Mouse (Mus musculus) forebrain, postnatal 0 days (tissue): ENCODE data around the gene Rab30. TPM values are rescaled to one million over a fixed set of nuclear protein-coding genes. Genes with fewer than 3 reads are reported as not detected.

Experiments
- ATAC-seq: fragments of 200-750 bp; cut with Nextera tagmentation; 2 replicates; pipeline ENCODE4 v1.8.0; 2017; ENCODE audit warnings: mild to moderate bottlenecking, moderate library complexity
- DNase-seq: peaks from one replicate; pipeline ENCODE4 v3.0.0-alpha.2; 2015
- H3K27ac ChIP-seq: fragments of 300-500 bp; sonication (generic); 2 replicates; pipeline ENCODE4 v1.5.1; 2014; ENCODE audit warnings: low read depth, mild to moderate bottlenecking, antibody characterized with exemption, low read length, moderate library complexity, mixed read lengths
- H3K27me3 ChIP-seq: fragments of 300-500 bp; sonication (generic); 2 replicates; pipeline ENCODE4 v1.6.1; 2014; ENCODE audit warnings: mild to moderate bottlenecking, low read length, mixed read lengths; ENCODE audit not compliant: insufficient read depth
- H3K36me3 ChIP-seq: fragments of 300-500 bp; sonication (generic); 2 replicates; pipeline ENCODE4 v1.6.1; 2014; ENCODE audit warnings: mild to moderate bottlenecking, moderate library complexity; ENCODE audit not compliant: insufficient read depth
- H3K4me1 ChIP-seq: fragments of 300-500 bp; sonication (generic); 2 replicates; pipeline ENCODE4 v1.6.1; 2014; ENCODE audit warnings: antibody characterized with exemption; ENCODE audit not compliant: insufficient read depth
- H3K4me2 ChIP-seq: fragments of 300-500 bp; sonication (generic); 2 replicates; pipeline ENCODE4 v1.6.1; 2014; ENCODE audit warnings: low read depth, mild to moderate bottlenecking, moderate library complexity
- H3K4me3 ChIP-seq: fragments of 300-500 bp; sonication (generic); 2 replicates; pipeline ENCODE4 v1.5.1; 2014; ENCODE audit warnings: low read depth, low read length, mixed read lengths
- H3K9ac ChIP-seq: fragments of 300-500 bp; sonication (generic); 2 replicates; pipeline ENCODE4 v1.6.1; 2014; ENCODE audit warnings: mild to moderate bottlenecking
- H3K9me3 ChIP-seq: fragments of 300-500 bp; sonication (generic); 2 replicates; pipeline ENCODE4 v1.6.1; 2016; ENCODE audit warnings: low read length
- CTCF ChIP-seq: sonication (generic); IDR thresholded peaks from 2 replicates; pipeline ENCODE4 v1.5.1; 2016; ENCODE audit warnings: antibody characterized with exemption, control low read depth, low read depth
- WGBS: fragments of 180-500 bp; shearing (Covaris S2); extraction: QIAGEN DNeasy Blood & Tissue Kit; methylation state at CpG from one replicate; pipeline ENCODE4 v1.1.7; 2014; 5-methylcytosine and 5-hydroxymethylcytosine counted together
- polyA plus RNA-seq: library from polyadenylated mRNA; unstranded; fragments of >200 nt; fragmentation: Nextera tagmentation; extraction: Ambion mirVana; gene quantifications from 2 replicates; pipeline ENCODE4 v1.2.1, GENCODE M21; 2015
- total RNA-seq: library from RNA; depleted of rRNA; stranded (reverse); fragments of >200 nt; gene quantifications from 2 replicates; pipeline ENCODE4 v1.2.3, GENCODE M21; 2014

Rab30 gene
- total and polyA plus RNA-seq, 2 experiments from 2014 or later: 14.7 to 36.1 TPM

DNA sequence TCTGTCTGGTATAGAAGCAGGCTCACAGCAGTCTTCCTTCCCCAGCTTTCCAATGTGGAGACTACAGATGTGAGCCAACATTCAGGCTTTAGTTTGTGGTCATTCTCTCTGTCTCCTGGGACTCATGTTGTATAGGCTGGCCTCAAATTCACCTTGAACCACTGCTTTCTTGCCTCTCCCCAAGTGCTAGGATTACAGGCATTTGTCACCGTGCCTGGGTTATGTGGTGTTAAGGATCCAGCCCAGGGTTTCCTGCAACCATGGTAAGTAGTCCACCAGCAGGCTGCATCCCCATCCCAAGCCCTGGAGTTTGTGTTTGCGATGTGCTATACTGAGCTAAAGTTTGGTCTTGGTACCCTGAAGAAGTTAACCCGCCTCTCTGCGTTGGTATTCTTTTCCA lies 35.2 kb downstream of the Rab30 start:
- no peak; the same call in 1 of the 2 replicates for ATAC-seq
- Histone ChIP-seq H3K36me3 (no peaks in the 10 kb centered on the region), H3K9ac (peak overlapping the region; percentile 42; the same call in 1 of the 2 replicates), H3K27ac (peak overlapping the region; percentile 69), H3K4me3 (no peak overlapping the region), H3K9me3 (no peaks in the 10 kb centered on the region), H3K4me2 (peak overlapping the region; percentile 48), H3K4me1 (0 out of 2 replicates have a peak, but pooled peaks cover 10% of the 10 kb centered on the region), H3K27me3 (no peaks in the 10 kb centered on the region)
- 19% methylated on average over 4 of the region's 4 CpGs for WGBS
- no peak for DNase-seq
- no peak for TF ChIP-seq CTCF

DNA sequence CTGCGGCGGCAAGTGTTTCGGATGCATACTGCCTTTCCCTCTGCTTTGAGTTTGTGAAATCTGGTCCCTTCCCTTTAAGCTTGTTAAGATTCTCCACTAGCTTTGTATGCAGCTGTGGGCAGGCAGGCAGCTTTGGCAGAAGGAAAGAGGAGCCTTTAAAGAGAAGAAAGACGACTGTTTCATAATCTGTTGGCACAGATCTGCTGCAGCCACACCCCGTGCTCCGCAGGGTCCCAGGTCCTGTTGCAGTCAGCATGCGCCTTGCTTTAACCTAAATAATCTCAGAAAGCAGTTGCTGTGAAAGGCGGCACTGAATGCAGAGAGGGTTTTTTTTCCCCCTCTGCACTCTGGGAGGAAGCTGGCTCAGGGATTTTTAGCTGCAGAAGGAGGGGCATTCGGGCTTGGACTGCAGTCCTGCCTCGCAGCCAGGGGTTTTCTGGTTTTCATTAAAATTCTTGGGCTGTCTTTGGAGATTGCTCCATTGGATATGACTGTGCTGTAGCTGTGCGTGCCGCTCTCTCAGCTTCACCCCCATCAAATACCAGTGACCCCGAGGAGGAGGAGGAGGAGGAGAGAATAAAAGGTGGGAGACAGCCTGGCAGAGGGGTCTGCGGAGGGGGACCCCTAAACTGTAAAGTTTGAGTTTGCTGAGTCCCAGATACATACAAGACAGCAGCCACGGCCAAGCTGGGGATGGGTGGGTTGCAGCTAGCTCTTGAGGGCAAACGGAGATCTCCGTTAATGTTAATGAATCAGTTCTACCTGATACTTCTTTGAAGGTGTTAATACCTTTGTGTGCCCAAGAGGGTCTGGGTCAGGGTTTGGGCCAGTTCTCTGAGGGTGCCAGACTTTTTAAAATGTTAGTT lies 35.9 kb downstream of the Rab30 start:
- ATAC-seq (peak; percentile 78), DNase-seq (peak; percentile 55)
- Histone ChIP-seq H3K9me3 (no peaks in the 10 kb centered on the region), H3K9ac (peak overlapping the region; percentile 42), H3K4me1 (0 out of 2 replicates have a peak, but pooled peaks cover 10% of the 10 kb centered on the region), H3K4me2 (peak overlapping the region; percentile 48), H3K27me3 (no peaks in the 10 kb centered on the region), H3K27ac (peak overlapping the region; percentile 69), H3K4me3 (peak overlapping the region; percentile 20), H3K36me3 (no peaks in the 10 kb centered on the region)
- TF ChIP-seq CTCF: no peak
- WGBS: 9% methylated on average over 17 of the region's 17 CpGs

DNA sequence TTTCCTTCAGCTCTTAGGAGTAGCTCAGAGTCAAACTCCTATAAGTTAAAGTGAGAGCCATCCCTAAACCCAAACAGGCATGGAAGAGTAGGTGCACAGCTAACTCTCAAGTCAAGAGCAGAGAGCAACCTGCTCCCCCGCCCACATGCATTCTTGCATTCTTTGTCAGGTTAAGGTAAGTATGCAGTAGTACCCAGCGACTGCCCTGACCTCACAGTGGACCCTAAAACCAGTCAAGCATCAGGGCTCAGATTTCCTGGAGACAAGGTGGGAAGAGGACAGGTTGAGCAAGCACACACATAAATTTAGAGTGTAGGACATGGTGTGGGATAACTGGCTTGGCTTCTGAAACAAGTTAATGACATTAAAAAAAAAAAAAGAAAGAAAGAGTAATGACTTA lies 37.7 kb downstream of the Rab30 start:
- ATAC-seq (no peak), DNase-seq (no peak)
- 0 out of 2 replicates have a peak, but pooled peaks cover 10% of the 10 kb centered on the region for H3K4me1 ChIP-seq
- TF ChIP-seq CTCF: no peak
- H3K9me3 ChIP-seq: no peaks in the 10 kb centered on the region
- no peaks in the 10 kb centered on the region for H3K36me3 ChIP-seq
- no peak overlapping the region for H3K27ac ChIP-seq
- 76% methylated on average over 2 of the region's 2 CpGs for WGBS
- H3K4me3 ChIP-seq: no peak overlapping the region
- H3K27me3 ChIP-seq: no peaks in the 10 kb centered on the region
- H3K4me2 ChIP-seq: no peak overlapping the region
- H3K9ac ChIP-seq: no peak overlapping the region

DNA sequence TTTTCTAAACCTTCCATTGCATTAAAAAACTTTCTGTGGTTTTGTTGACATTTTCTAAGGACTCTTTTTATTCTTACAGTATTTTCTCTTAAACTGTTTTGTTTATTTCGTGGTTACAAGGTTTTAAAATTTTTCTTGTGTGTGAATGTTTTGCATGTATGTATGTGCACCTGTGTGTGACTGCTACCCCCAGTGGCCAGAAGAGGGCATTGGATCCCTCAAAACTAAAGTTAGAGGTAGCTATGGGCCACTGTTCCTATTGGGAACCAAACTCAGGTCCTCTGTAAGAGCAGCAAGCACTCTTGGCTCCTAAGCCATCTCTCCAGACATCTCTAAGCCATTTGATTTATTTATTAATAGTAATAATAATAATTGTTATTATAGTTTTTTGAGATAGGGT lies 40.0 kb downstream of the Rab30 start:
- no peak overlapping the region for H3K9ac ChIP-seq
- H3K27me3 ChIP-seq: no peaks in the 10 kb centered on the region
- no peak overlapping the region for H3K27ac ChIP-seq
- H3K9me3 ChIP-seq: no peaks in the 10 kb centered on the region
- 0 out of 2 replicates have a peak, but pooled peaks cover 10% of the 10 kb centered on the region for H3K4me1 ChIP-seq
- no peak for DNase-seq
- no peak overlapping the region for H3K4me2 ChIP-seq
- no peaks in the 10 kb centered on the region for H3K36me3 ChIP-seq
- WGBS: 93% methylated on average over 1 of the region's 1 CpGs
- no peak for ATAC-seq
- peak; percentile 32 for TF ChIP-seq CTCF
- H3K4me3 ChIP-seq: no peak overlapping the region

DNA sequence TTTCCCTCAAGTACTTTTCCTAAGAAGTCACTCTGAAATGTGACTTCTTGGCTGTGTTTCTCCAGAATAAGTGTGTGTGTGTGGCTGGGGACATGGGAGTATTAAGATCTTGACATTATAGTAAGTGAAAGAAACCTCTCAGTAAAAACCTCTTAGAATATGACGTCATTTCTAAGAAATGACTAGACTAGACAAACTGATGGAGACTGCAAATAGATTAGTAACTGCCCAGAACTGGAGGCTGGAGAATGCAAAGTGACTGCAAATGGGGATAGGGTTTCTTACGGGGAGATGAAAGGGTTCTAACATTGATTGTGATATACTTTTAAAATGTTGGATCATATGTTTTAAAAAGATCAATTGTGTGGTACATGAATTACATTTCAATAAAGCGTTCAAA lies 40.5 kb downstream of the Rab30 start:
- H3K4me2 ChIP-seq: no peak overlapping the region
- no peaks in the 10 kb centered on the region for H3K36me3 ChIP-seq
- DNase-seq (no peak), ATAC-seq (no peak)
- H3K4me3 ChIP-seq: no peak overlapping the region
- no peak overlapping the region for H3K27ac ChIP-seq
- no peak overlapping the region for H3K9ac ChIP-seq
- 0 out of 2 replicates have a peak, but pooled peaks cover 6% of the 10 kb centered on the region for H3K4me1 ChIP-seq
- H3K27me3 ChIP-seq: no peaks in the 10 kb centered on the region
- 87% methylated on average over 3 of the region's 3 CpGs for WGBS
- no peaks in the 10 kb centered on the region for H3K9me3 ChIP-seq
- no peak for TF ChIP-seq CTCF

DNA sequence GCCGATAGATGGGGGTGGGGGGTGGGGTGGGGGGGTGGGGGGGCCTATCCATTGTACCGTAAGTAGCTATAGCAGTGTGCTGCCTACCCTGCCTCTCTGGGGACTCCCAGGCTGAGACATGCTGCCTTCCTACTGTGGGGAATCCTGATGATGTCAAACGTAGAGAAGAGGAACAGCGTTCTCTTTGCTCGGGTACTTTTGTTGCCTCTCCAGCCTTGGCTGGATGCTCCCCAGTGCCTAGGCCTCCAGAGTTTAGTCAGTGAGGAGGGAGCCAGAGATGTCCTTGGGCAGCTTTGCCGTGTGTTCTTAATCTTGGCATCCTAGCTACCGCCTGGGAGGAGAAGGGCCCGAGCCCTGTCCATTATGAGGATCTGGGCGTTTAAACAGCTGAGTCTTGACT lies 41.1 kb downstream of the Rab30 start:
- no peaks in the 10 kb centered on the region for H3K27me3 ChIP-seq
- H3K4me1 ChIP-seq: 0 out of 2 replicates have a peak, but pooled peaks cover 4% of the 10 kb centered on the region
- no peak for DNase-seq
- 57% methylated on average over 9 of the region's 9 CpGs for WGBS
- no peak overlapping the region for H3K4me3 ChIP-seq
- no peaks in the 10 kb centered on the region for H3K36me3 ChIP-seq
- no peak for TF ChIP-seq CTCF
- no peak for ATAC-seq
- H3K27ac ChIP-seq: 0 out of 2 replicates have a peak overlapping the region, but pooled peaks have one; percentile 15
- no peak overlapping the region for H3K9ac ChIP-seq
- H3K9me3 ChIP-seq: no peaks in the 10 kb centered on the region
- H3K4me2 ChIP-seq: no peak overlapping the region

DNA sequence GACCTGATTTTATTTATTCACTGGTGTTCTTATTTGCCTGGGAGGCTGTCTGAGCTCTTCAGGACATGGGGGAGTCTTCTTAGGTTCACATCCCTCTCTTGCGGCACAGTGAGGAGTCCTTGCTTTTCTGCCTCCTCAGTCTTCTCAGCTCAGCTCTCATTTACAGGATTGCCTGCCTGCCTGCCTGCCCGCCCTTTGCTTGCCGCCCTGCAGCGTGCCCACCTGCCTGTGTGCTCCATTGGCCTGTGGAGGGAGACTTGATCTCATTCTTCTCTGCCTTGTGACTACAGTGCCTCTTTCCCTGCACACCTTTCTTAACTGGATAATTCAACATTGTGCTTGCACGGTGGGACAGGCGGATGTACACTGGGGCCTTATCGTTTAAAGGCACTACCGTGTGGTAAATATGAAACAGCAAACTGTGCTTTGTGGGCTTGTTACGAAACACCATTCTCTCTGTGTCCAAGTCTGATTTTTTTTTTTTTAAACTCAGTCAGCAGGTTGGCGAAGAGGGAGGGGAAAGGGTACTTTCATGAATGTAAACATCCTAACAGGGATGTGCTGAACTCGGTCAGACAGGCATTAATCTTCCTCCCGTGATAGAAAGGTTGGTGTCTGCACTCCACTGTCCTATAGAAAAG lies 41.9 kb downstream of the Rab30 start:
- TF ChIP-seq CTCF: no peak
- no peak for ATAC-seq
- 59% methylated on average over 12 of the region's 12 CpGs for WGBS
- H3K4me3 ChIP-seq: no peak overlapping the region
- no peak overlapping the region for H3K4me2 ChIP-seq
- DNase-seq: no peak
- no peaks in the 10 kb centered on the region for H3K27me3 ChIP-seq
- H3K36me3 ChIP-seq: no peaks in the 10 kb centered on the region
- H3K9ac ChIP-seq: no peak overlapping the region
- no peaks in the 10 kb centered on the region for H3K9me3 ChIP-seq
- H3K4me1 ChIP-seq: no peaks in the 10 kb centered on the region
- 0 out of 2 replicates have a peak overlapping the region, but pooled peaks have one; percentile 21 for H3K27ac ChIP-seq
